Comparison of ENCODE assay signal across 13 mouse cellular contexts in genomic region chr8:12987571-12987970, GRCm38 (mm10). TPM values are rescaled to one million over a fixed set of nuclear protein-coding genes. Genes with fewer than 3 reads are reported as not detected.
A peak's percentile ranks its signal among the peaks of the same experiment; 100 is the strongest.
DNase-seq lines count a peak whose midpoint lies in the region; ATAC-seq lines count a peak whose summit lies in the region.
"Had no signal": no experiment of that assay in that cellular context is flagged by ENCODE, and none has a peak within 500 bp of the region (broad histone marks: within the 10 kb centered on the region; RNA-seq: fewer than 3 reads in every experiment).

No protein-coding gene starts in this region.

- DNase-seq in heart, adult 11 months = no peak
- DNase-seq in cerebellum, postnatal 25 days = peak; percentile 79 to 80
- peak; percentile 58 to 64 for DNase-seq in layer of hippocampus, postnatal 36 days
- peak; percentile 83 for DNase-seq in right cerebral cortex, postnatal 25 days
- DNase-seq in lung, postnatal 14 days = no peak
- DNase-seq: kidney, adult 2 months had no signal

- no peak overlapping the region for H3K27ac ChIP-seq in heart, embryonic 13.5 days (replicated peaks)
- H3K27ac ChIP-seq: forebrain, embryonic 12.5 days; limb, embryonic 13.5 days had no signal

- no peak for ATAC-seq in heart, embryonic 13.5 days (ENCODE audit: extremely low read depth, insufficient number of reproducible peaks, low FRiP score, low TSS enrichment)
- ATAC-seq in activated CD4-positive, CD25-positive, alpha-beta regulatory T cell, adult 4 months = no peak
- ATAC-seq: lung, postnatal 0 days had no signal

- no peaks in the 10 kb centered on the region for H3K36me3 ChIP-seq in heart, embryonic 13.5 days

- H3K4me2 ChIP-seq in heart, embryonic 13.5 days = peak overlapping the region; percentile 20; the same call in 1 of the 2 replicates
- H3K4me2 ChIP-seq: forebrain, embryonic 12.5 days; limb, embryonic 13.5 days had no signal

- 33% methylated on average over 8 of the region's 8 CpGs for WGBS in heart, embryonic 13.5 days

- peaks cover 14% of the 10 kb centered on the region for H3K4me1 ChIP-seq in heart, embryonic 13.5 days
- H3K4me1 ChIP-seq: forebrain, embryonic 12.5 days; limb, embryonic 13.5 days had no signal

- no peaks in the 10 kb centered on the region for H3K9me3 ChIP-seq in heart, embryonic 13.5 days
- H3K9me3 ChIP-seq: forebrain, embryonic 12.5 days; limb, embryonic 13.5 days had no signal

- H3K27me3 ChIP-seq in heart, embryonic 13.5 days (replicated peaks) = no peaks in the 10 kb centered on the region
- H3K27me3 ChIP-seq: forebrain, embryonic 12.5 days; limb, embryonic 13.5 days had no signal

- H3K9ac ChIP-seq in heart, embryonic 13.5 days = peak overlapping the region; percentile 66
- H3K9ac ChIP-seq: forebrain, embryonic 12.5 days; limb, embryonic 13.5 days had no signal

- H3K4me3 ChIP-seq in heart, embryonic 13.5 days = no peak overlapping the region
- H3K4me3 ChIP-seq: forebrain, embryonic 12.5 days; limb, embryonic 13.5 days had no signal

RNA-seq across cellular contexts. Expression of gene F7, which starts 38.3 kb away (rescaled TPM):
- 0.46 TPM in 1 of 2 replicates, not detected in the other for polyA plus RNA-seq in heart, embryonic 13.5 days (2015; fragmentation: Nextera tagmentation; extraction: Ambion mirVana)
- under 1 TPM in 1 of 2 experiments, not detected in 1; 0.17 TPM for total RNA-seq in layer of hippocampus, postnatal 36 days (2021)
- polyA plus RNA-seq in activated CD4-positive, CD25-positive, alpha-beta regulatory T cell, adult 4 months (2017; shearing (Covaris generic)) = not detected
- total RNA-seq: monocyte, adult 5-6 weeks had no signal
- polyA plus RNA-seq: limb, embryonic 13.5 days; stomach, embryonic 14.5 days had no signal

RNA-seq across cellular contexts. Expression of gene F10, which starts 49.5 kb away (rescaled TPM):
- polyA plus RNA-seq in heart, embryonic 13.5 days (2015; fragmentation: Nextera tagmentation; extraction: Ambion mirVana) = 1.4 and 4.4 TPM in 2 replicates
- not detected for total RNA-seq in layer of hippocampus, postnatal 36 days (2021)
- polyA plus RNA-seq in activated CD4-positive, CD25-positive, alpha-beta regulatory T cell, adult 4 months (2017; shearing (Covaris generic)) = not detected

Comparison
In these comparisons a context has a peak if more than half of its experiments do, and no peak if none do; other contexts are left out.
1. DNase-seq: peak in cerebellum, postnatal 25 days (2 of 2), layer of hippocampus, postnatal 36 days (2 of 2) and right cerebral cortex, postnatal 25 days (single experiment); none in heart, adult 11 months (single experiment) and lung, postnatal 14 days (single experiment).